Mouse (Mus musculus) spleen, embryonic (tissue): ENCODE measurements at regions not wholly inside any gene's neighbourhood (a gene's known extent, or its start where the extent isn't known, plus 50 kb on each side); places are given as distances from the start of the nearest gene placed in this dataset.

ENCODE experiments used
- CTCF ChIA-PET: fragments of 350-600 bp; sonication (Branson Sonifier 250); formaldehyde crosslinking; loops from one replicate; lab custom pipeline; 2022; lab: Charles Lee

DNA sequence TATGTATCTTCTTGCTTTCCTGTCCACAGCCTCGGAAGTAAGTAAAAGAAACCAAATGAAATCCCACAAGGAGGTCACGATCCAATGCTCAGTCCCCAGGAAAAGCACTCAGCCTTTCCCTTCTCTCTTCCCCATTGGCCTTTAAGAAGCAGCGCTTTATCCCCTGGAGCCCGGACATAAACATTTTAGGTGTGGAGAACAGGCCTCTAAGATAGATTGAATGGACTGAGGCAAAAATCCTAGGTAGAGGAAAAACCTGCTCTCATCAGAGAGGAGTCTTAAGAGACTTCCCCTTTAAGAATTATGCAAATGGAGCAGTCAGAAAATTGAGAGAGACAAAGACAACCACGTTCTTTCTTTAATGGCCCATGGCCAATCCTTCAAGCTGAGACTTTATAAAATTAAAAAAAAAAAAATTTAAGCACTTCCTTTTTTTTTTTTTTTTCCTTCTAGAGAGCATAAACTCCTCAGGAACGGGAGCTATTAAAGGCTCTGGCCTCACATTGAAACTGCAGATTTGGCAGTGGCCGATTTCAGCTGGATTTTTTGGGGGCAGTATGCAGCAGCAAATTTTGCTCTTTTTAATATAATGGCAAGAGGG is 1020.5 kb downstream of the 9330182O14Rik start:
- CTCF ChIA-PET: interaction anchor here (0.6 kb wide), 1 partner anchor 14 kb away, joined by 3 read pairs; no protein-coding TSS in a partner anchor

DNA sequence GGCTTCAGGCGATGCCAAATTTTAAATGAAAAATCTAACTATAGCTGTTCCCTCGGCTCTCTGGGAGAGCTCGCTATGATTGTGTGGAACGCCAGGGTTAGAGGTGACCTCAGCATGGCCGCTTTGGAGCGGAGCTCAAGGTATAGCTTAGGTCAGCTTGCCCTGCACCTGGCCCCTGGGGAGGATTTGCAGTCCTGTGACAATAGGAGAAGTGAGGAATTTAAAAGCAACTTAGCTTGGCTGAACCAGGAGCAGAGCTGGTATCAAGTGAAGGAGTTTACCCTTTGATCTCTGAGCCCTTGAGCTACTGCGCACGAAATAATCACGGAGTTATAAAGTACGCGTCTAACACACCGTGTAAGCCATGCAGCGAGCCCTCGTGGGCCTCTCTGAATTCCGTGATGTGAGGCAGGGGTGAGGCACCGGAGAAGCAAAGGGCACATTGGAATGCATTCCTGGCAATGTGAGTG is 1021.0 kb downstream of the 9330182O14Rik start:
- CTCF ChIA-PET: no interaction called here

DNA sequence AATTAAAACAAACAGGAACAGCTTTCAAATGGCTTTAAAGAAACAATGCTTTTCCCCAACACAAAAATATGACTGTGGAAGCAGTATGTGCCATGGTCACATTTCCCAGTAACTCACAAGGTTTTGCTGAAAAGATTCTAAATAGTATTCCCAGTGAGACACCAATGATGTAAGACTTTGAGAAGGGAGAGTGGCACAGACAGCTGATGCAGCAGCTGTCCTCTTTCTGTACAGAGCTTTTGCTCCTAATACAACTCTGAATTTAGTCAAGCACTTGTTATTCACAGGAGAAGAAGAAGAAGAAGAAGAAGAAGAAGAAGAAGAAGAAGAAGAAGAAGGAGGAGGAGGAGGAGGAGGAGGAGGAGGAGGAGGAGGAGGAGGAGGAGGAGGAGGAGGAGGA is 1023.6 kb downstream of the 9330182O14Rik start:
- CTCF ChIA-PET: no interaction called here

DNA sequence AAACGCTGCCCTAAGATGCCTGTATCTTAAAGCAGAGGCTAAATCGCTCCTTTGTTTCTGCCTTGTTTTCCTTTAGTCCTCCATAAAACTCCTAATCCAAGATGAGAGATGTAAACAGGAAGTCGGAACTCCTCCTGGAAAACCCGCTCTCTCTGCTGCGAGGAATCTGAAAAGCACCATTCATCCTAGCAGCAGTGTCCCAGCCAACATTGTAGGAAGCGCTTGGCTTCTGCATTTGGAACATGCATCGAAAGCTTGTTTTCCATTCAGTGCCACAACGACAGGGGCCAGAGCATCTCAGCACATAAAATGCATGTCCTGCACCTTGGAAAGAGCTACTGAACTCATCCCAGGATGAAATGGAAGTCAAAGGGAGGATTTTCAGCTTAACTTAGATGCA is 1028.1 kb downstream of the 9330182O14Rik start:
- CTCF ChIA-PET: no interaction called here

DNA sequence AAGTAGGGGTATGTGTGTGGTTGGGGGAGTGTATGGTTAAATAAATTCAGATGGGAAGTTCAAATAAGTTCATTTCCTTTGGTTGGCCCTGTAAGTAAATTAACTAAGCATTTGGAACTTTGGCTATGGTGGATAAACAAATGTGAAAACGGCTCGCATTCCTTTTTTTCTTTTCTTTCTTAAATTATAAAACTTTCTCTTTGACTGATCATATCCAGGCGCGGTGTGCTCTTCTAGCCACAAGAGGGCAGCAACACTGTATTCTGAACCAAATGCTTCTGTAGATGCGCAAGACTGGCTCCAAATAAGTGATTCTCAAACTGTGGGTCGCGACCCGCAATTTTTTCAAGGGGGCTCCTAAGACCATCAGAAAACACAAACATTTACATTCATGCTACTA is 1028.6 kb downstream of the 9330182O14Rik start:
- CTCF ChIA-PET: no interaction called here

DNA sequence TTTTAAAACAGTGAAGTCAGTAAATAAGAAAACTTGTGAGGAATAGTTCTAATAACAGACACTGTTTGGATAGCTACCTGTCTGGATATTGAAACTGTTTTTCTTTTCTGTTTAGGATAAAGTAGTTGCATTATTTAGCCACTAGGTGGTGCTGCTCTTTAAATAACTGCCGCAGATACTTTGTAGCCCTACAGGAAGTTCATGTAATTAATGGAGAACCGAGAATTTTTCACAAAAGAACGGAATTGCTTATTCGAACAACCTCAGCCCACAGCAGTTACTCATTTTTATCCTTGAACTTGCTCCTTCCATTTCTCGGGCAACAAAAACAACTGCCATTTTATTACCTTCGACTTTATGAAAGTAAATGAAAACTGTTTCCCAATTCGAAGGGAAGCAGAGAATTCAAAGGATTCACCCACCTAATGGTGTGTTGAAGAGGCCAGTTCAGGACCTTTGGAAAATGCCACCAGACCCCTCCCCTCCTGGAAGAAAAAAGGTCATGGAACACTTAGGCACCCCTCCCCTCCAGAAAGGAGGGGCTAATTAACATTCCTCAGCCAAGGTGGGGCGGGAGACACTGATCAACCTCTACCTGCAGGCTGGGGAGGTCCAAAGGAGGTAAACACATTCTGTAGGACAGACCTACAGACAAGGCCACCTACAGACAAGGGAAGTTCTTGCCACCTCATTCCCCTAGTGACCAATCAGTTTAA is 1029.6 kb downstream of the 9330182O14Rik start:
- CTCF ChIA-PET: no interaction called here

DNA sequence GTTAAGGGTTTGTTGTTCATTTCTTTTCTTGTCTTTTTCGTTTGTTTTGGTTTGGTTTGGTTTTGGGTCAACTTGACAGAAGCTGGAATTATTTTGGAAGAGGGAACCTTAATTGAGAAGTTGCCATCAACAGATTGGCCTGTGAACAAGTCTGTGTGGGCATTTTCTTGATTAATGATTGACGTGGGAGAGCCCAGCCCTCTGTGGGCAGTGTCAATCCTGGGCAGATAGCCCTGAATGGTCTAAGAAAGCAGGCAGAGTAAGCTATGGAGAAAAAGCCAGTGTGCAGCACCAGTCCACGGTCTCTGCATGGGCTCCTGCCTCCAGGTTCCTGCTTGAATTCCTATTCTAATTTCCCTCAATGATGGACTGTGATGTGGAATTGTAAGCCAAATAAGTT is 1031.4 kb downstream of the 9330182O14Rik start:
- CTCF ChIA-PET: no interaction called here

DNA sequence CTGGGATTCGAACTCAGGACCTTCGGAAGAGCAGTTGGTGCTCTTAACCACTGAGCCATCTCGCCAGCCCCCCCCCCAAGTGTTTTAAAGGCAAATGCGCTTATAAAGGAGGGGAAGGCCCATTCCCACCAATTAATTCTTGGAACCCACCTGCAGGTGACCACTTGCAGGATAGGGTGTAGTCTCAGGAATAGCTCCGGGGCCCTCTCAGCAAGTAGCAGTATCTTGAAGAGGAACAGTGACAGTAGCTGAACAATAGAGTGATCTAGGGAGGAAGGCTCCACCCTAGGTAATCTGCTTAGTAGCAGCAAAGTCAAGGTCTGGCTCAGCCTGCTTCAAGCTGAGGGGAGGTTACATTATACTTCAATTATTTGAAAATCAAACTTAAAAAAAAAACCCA is 1056.6 kb downstream of the 9330182O14Rik start:
- CTCF ChIA-PET: no interaction called here

DNA sequence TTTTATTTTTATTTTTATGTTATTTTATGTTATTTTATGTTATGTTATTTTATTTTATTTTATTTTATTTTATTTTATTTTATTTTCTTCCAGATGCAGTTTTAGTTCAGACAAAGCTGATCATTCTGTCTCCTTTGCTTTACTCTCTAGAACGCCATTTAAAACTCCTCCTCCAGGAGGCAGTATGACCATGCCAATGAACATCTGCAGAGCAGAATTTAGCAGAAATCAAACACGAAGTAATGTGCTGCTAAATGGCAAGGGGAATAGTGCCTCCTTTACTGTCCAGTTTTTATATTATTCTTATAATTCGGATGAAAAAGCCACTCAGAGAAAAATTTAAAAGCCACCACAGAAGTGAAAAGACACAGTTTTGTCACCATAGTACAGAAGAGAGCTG is 1059.1 kb downstream of the 9330182O14Rik start:
- CTCF ChIA-PET: no interaction called here

DNA sequence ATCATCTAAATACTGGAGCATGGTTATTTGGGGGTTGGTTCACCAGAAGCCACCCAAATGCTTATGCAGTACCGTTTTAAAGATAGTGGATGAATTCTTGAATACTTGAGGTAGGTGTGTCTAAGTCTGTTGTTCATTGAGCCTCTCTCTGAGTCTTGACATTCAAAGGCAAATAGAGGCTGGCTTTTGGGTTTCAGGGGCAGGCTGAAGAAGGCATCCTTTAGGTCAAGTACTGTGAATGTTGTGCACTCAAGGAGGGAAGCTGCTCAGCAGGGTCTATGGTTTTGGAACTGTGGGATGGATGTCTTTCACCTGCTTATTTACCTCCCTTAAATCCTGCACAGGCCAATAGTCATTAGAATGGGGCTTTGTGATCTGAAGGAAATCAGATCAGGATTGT is 1089.6 kb downstream of the 9330182O14Rik start:
- CTCF ChIA-PET: no interaction called here

DNA sequence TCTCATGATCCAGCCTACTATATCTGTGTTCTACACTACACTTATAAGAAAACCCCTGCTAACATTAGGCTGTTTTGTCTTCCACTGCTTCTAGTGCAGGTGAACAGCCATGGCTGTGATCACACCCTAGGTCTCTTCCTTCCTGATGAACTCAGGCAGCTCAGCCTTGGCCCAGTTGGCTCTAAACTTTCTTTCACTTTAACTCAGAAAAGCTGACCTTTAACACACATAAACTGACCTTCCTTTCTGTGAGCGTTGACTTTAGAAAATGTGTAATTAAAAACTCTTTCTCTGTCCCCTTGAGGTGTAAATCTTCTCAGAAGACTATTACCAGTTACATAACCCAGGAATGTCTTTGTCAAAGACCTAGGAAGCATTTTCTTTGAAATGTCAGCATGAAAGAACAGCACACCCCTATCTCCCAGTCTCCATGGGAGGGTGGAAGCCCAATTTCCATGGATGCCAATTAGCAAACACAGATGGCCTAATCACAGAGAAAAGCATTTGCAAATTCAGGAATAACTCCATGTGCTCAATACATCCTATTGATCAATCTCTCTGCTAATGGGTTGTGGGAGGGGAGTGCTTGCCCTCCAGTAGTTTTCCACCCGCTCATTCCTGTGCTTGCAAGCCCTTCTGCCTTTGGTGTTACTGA is 1098.4 kb downstream of the 9330182O14Rik start:
- CTCF ChIA-PET: no interaction called here
